Mouse (Mus musculus): ENCODE data around the gene Fam19a2. TPM values are rescaled to one million over a fixed set of nuclear protein-coding genes. Genes with fewer than 3 reads are reported as not detected.

The Fam19a2 gene
- total RNA-seq, 1 experiment: 0.27 TPM

DNA sequence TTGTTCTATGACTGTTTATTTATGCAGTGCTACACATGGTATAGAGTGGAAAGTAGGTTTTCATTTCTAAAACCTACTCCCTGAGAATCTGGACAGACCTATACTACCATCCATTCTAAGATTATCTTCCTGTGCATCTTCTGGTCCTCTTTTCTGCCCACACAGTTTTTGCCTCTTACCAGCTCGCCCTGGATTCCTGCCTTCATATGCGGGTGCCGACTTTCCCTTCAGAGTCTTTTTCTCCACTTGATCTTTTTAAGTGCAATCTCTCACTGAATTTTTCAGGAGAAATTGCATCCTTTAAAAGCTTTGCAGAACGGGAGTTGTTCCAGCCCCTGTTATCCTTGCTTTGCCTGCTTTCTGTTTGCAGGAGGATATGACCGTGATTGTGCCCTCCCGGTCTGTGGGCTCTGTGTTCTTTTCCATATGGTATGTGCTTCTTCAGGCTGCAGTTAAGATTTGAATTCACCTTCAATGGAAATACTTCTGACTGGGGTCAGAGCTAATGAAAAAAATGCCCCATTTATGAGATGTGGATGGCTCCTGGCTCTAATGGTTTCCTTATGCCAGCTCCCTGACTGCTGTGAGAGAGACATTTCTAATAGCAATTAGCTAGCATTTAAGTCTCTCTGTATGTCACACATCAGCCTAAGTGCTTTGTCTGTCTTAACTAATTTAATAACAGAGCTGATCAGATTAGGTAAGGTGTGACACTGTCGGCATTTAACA is 308.7 kb downstream of the Fam19a2 start:
- H3K27ac ChIP-seq (ENCODE audit: insufficient read depth, low read depth, low read length, poor library complexity, severe bottlenecking): no peak overlapping the region
- TF ChIP-seq HCFC1 (IDR thresholded peaks at IDR 0.05; ENCODE audit: borderline replicate concordance, insufficient read depth, low read length) (no peak), ZNF384 (IDR thresholded peaks at IDR 0.05; ENCODE audit: low read depth, low read length) (no peak), MAFK (IDR thresholded peaks at IDR 0.05; ENCODE audit: insufficient read depth, low read depth, low read length) (no peak)
- in situ Hi-C loops (cut with MboI; ENCODE audit: low sequenced_read_pairs in 2 of 2, unreplicated experiment in 2 of 2): no loop called here
- H3K36me3 ChIP-seq (ENCODE audit: control insufficient read depth, insufficient read depth, low read length, poor library complexity, severe bottlenecking): no peaks in the 10 kb centered on the region
- no peak overlapping the region for H3K4me3 ChIP-seq (ENCODE audit: insufficient read depth in 1 of 2, low read depth in 1 of 2, low read length in 2 of 2, poor library complexity in 1 of 2, severe bottlenecking in 1 of 2)
- no peaks in the 10 kb centered on the region for H3K4me1 ChIP-seq (ENCODE audit: control insufficient read depth in 2 of 2, insufficient read depth in 2 of 2, low read length in 2 of 2, poor library complexity in 1 of 2)
- DNase-seq (ENCODE audit: low read depth, low spot score): no peak
- no peaks in the 10 kb centered on the region for H3K9me3 ChIP-seq (ENCODE audit: control insufficient read depth, insufficient read depth, low read depth, low read length)
- H3K9ac ChIP-seq (ENCODE audit: insufficient read depth, low read depth, low read length, poor library complexity, severe bottlenecking): no peak overlapping the region

- no peak overlapping the region for H3K27ac ChIP-seq (ENCODE audit: insufficient read depth, low read depth, low read length, poor library complexity, severe bottlenecking)
- no peak overlapping the region for H3K4me3 ChIP-seq (ENCODE audit: insufficient read depth in 1 of 2, low read depth in 1 of 2, low read length in 2 of 2, poor library complexity in 1 of 2, severe bottlenecking in 1 of 2)
- in situ Hi-C loops (cut with MboI; ENCODE audit: low sequenced_read_pairs in 2 of 2, unreplicated experiment in 2 of 2): no loop called here
- H3K9ac ChIP-seq (ENCODE audit: insufficient read depth, low read depth, low read length, poor library complexity, severe bottlenecking): no peak overlapping the region
- TF ChIP-seq MAFK (IDR thresholded peaks at IDR 0.05; ENCODE audit: insufficient read depth, low read depth, low read length) (no peak), CHD2 (IDR thresholded peaks at IDR 0.05; ENCODE audit: low read depth, low read length) (no peak), HCFC1 (IDR thresholded peaks at IDR 0.05; ENCODE audit: borderline replicate concordance, insufficient read depth, low read length) (no peak), ZNF384 (IDR thresholded peaks at IDR 0.05; ENCODE audit: low read depth, low read length) (no peak), ZC3H11A (IDR thresholded peaks at IDR 0.05; ENCODE audit: borderline replicate concordance, low read depth, low read length) (no peak)
- no peak for DNase-seq (ENCODE audit: low read depth, low spot score)
- no peaks in the 10 kb centered on the region for H3K36me3 ChIP-seq (ENCODE audit: control insufficient read depth, insufficient read depth, low read length, poor library complexity, severe bottlenecking)
- no peaks in the 10 kb centered on the region for H3K9me3 ChIP-seq (ENCODE audit: control insufficient read depth, insufficient read depth, low read depth, low read length)
- no peaks in the 10 kb centered on the region for H3K4me1 ChIP-seq (ENCODE audit: control insufficient read depth in 2 of 2, insufficient read depth in 2 of 2, low read length in 2 of 2, poor library complexity in 1 of 2)
Measured at GRCm38 (mm10) chr10:123577823-123578222, 314.0 kb downstream of the Fam19a2 start.

- TF ChIP-seq CHD2 (IDR thresholded peaks at IDR 0.05; ENCODE audit: low read depth, low read length) (no peak), HCFC1 (IDR thresholded peaks at IDR 0.05; ENCODE audit: borderline replicate concordance, insufficient read depth, low read length) (no peak), ZC3H11A (IDR thresholded peaks at IDR 0.05; ENCODE audit: borderline replicate concordance, low read depth, low read length) (no peak), MAFK (IDR thresholded peaks at IDR 0.05; ENCODE audit: insufficient read depth, low read depth, low read length) (no peak), ZNF384 (IDR thresholded peaks at IDR 0.05; ENCODE audit: low read depth, low read length) (no peak)
- Histone ChIP-seq H3K36me3 (ENCODE audit: control insufficient read depth, insufficient read depth, low read length, poor library complexity, severe bottlenecking) (no peaks in the 10 kb centered on the region), H3K9me3 (ENCODE audit: control insufficient read depth, insufficient read depth, low read depth, low read length) (no peaks in the 10 kb centered on the region), H3K27ac (ENCODE audit: insufficient read depth, low read depth, low read length, poor library complexity, severe bottlenecking) (no peak overlapping the region), H3K9ac (ENCODE audit: insufficient read depth, low read depth, low read length, poor library complexity, severe bottlenecking) (no peak overlapping the region), H3K4me1 (ENCODE audit: control insufficient read depth in 2 of 2, insufficient read depth in 2 of 2, low read length in 2 of 2, poor library complexity in 1 of 2) (no peaks in the 10 kb centered on the region), H3K4me3 (ENCODE audit: insufficient read depth in 1 of 2, low read depth in 1 of 2, low read length in 2 of 2, poor library complexity in 1 of 2, severe bottlenecking in 1 of 2) (no peak overlapping the region)
- DNase-seq (ENCODE audit: low read depth, low spot score): no peak
- in situ Hi-C loops (cut with MboI; ENCODE audit: low sequenced_read_pairs in 2 of 2, unreplicated experiment in 2 of 2): no loop called here
Measured at GRCm38 (mm10) chr10:123579012-123579411, 315.2 kb downstream of the Fam19a2 start.

GRCm38 (mm10) chr10:123595043-123595442 is 331.2 kb downstream of the Fam19a2 start:
- no peak for DNase-seq (ENCODE audit: low read depth, low spot score)
- Histone ChIP-seq H3K4me1 (ENCODE audit: control insufficient read depth in 2 of 2, insufficient read depth in 2 of 2, low read length in 2 of 2, poor library complexity in 1 of 2) (no peaks in the 10 kb centered on the region), H3K27ac (ENCODE audit: insufficient read depth, low read depth, low read length, poor library complexity, severe bottlenecking) (no peak overlapping the region), H3K9ac (ENCODE audit: insufficient read depth, low read depth, low read length, poor library complexity, severe bottlenecking) (no peak overlapping the region), H3K9me3 (ENCODE audit: control insufficient read depth, insufficient read depth, low read depth, low read length) (no peaks in the 10 kb centered on the region), H3K36me3 (ENCODE audit: control insufficient read depth, insufficient read depth, low read length, poor library complexity, severe bottlenecking) (no peaks in the 10 kb centered on the region), H3K4me3 (ENCODE audit: insufficient read depth in 1 of 2, low read depth in 1 of 2, low read length in 2 of 2, poor library complexity in 1 of 2, severe bottlenecking in 1 of 2) (no peak overlapping the region)
- in situ Hi-C loops (cut with MboI; ENCODE audit: low sequenced_read_pairs in 2 of 2, unreplicated experiment in 2 of 2): no loop called here
- TF ChIP-seq ZNF384 (IDR thresholded peaks at IDR 0.05; ENCODE audit: low read depth, low read length) (no peak), CHD2 (IDR thresholded peaks at IDR 0.05; ENCODE audit: low read depth, low read length) (no peak), MAFK (IDR thresholded peaks at IDR 0.05; ENCODE audit: insufficient read depth, low read depth, low read length) (no peak)

GRCm38 (mm10) chr10:123597059-123597458 is 333.3 kb downstream of the Fam19a2 start:
- Histone ChIP-seq H3K27ac (ENCODE audit: insufficient read depth, low read depth, low read length, poor library complexity, severe bottlenecking) (no peak overlapping the region), H3K36me3 (ENCODE audit: control insufficient read depth, insufficient read depth, low read length, poor library complexity, severe bottlenecking) (no peaks in the 10 kb centered on the region), H3K4me1 (ENCODE audit: control insufficient read depth in 2 of 2, insufficient read depth in 2 of 2, low read length in 2 of 2, poor library complexity in 1 of 2) (no peaks in the 10 kb centered on the region), H3K9ac (ENCODE audit: insufficient read depth, low read depth, low read length, poor library complexity, severe bottlenecking) (no peak overlapping the region), H3K4me3 (ENCODE audit: insufficient read depth in 1 of 2, low read depth in 1 of 2, low read length in 2 of 2, poor library complexity in 1 of 2, severe bottlenecking in 1 of 2) (no peak overlapping the region), H3K9me3 (ENCODE audit: control insufficient read depth, insufficient read depth, low read depth, low read length) (no peaks in the 10 kb centered on the region)
- no peak for DNase-seq (ENCODE audit: low read depth, low spot score)
- TF ChIP-seq ZNF384 (IDR thresholded peaks at IDR 0.05; ENCODE audit: low read depth, low read length) (0 out of 2 replicates have a peak, but pooled peaks have one; percentile 8), CHD2 (IDR thresholded peaks at IDR 0.05; ENCODE audit: low read depth, low read length) (no peak), MAFK (IDR thresholded peaks at IDR 0.05; ENCODE audit: insufficient read depth, low read depth, low read length) (no peak), HCFC1 (IDR thresholded peaks at IDR 0.05; ENCODE audit: borderline replicate concordance, insufficient read depth, low read length) (no peak), ZC3H11A (IDR thresholded peaks at IDR 0.05; ENCODE audit: borderline replicate concordance, low read depth, low read length) (no peak)
- in situ Hi-C loops (cut with MboI; ENCODE audit: low sequenced_read_pairs in 2 of 2, unreplicated experiment in 2 of 2): no loop called here

Measured in ES-E14 (cell line).